Mouse (Mus musculus) ovary, postnatal 14 days (tissue): ENCODE data around the gene Zbtb26.
A peak's percentile ranks its signal among the peaks of the same experiment; 100 is the strongest.

Source experiments
- DNase-seq: peaks from one replicate; pipeline ENCODE4 v3.0.0; 2022; ENCODE audit warnings: low spot score

Zbtb26 gene

GRCm38 (mm10) chr2:37442611-37443591 lies at the start of gene Zbtb26, which contains the start of the genes Zbtb6 and Rabgap1:
Zbtb26 (minus strand) TSS chr2:37443135.
Zbtb6 (minus strand) TSS chr2:37443171.
Rabgap1 (plus strand) TSS chr2:37443279.
- peak; percentile 94 for DNase-seq

GRCm38 (mm10) chr2:37488956-37489355 lies 46.0 kb upstream of the Zbtb26 start:
- DNase-seq = no peak

GRCm38 (mm10) chr2:37486408-37486807 lies 43.5 kb upstream of the Zbtb26 start:
- DNase-seq = no peak

- DNase-seq = peak; percentile 40
Observed at GRCm38 (mm10) chr2:37485370-37485769, 42.4 kb upstream of the Zbtb26 start.

- DNase-seq = no peak
Observed at GRCm38 (mm10) chr2:37484165-37484564, 41.2 kb upstream of the Zbtb26 start.

GRCm38 (mm10) chr2:37480039-37480438 lies 37.1 kb upstream of the Zbtb26 start:
- DNase-seq = no peak

- DNase-seq = no peak
Observed at GRCm38 (mm10) chr2:37479559-37479958, 36.6 kb upstream of the Zbtb26 start.

GRCm38 (mm10) chr2:37466266-37466665 lies 23.3 kb upstream of the Zbtb26 start:
- DNase-seq = no peak

GRCm38 (mm10) chr2:37460707-37461106 lies 17.8 kb upstream of the Zbtb26 start:
- no peak for DNase-seq

GRCm38 (mm10) chr2:37452376-37452760 lies 9.4 kb upstream of the Zbtb26 start:
- DNase-seq = no peak

GRCm38 (mm10) chr2:37451667-37452375 lies 8.9 kb upstream of the Zbtb26 start:
- DNase-seq = peak; percentile 90

GRCm38 (mm10) chr2:37431609-37432008 lies 11.3 kb downstream of the Zbtb26 start:
- no peak for DNase-seq

GRCm38 (mm10) chr2:37430593-37431464 lies 12.1 kb downstream of the Zbtb26 start:
- DNase-seq = peak; percentile 58

GRCm38 (mm10) chr2:37423671-37424070 lies 19.3 kb downstream of the Zbtb26 start:
- no peak for DNase-seq

- peak; percentile 91 for DNase-seq
Observed at GRCm38 (mm10) chr2:37422306-37423304, 20.3 kb downstream of the Zbtb26 start, which contains the start of gene Rc3h2. Rc3h2 (minus strand) TSS chr2:37422903.

GRCm38 (mm10) chr2:37421903-37422302 lies 21.0 kb downstream of the Zbtb26 start:
- DNase-seq = no peak

- DNase-seq = no peak
Observed at GRCm38 (mm10) chr2:37395539-37395938, 47.4 kb downstream of the Zbtb26 start.

- no peak for DNase-seq
Observed at GRCm38 (mm10) chr2:37382921-37383320, 60.0 kb downstream of the Zbtb26 start.
